Mouse (Mus musculus) cerebellum, adult 2 months (tissue): ENCODE results near the gene Parp3.

Source experiments
- CTCF ChIP-seq: fragments of 200-500 bp; IDR thresholded peaks from 2 replicates; pipeline ENCODE4 v1.5.1; 2011; ENCODE audit warnings: low read depth, mild to moderate bottlenecking, control low read depth, low read length, moderate library complexity, borderline replicate concordance; ENCODE audit not compliant: insufficient read depth
- POLR2A ChIP-seq: fragments of 200-500 bp; IDR thresholded peaks from 2 replicates; pipeline ENCODE4 v1.6.1; 2011; ENCODE audit warnings: low read length, control low read depth, borderline replicate concordance; ENCODE audit not compliant: insufficient read depth

- 0 out of 2 replicates have a peak, but pooled peaks have one; percentile 36 for TF ChIP-seq POLR2A
- peak; percentile 97 for TF ChIP-seq CTCF
Observed at GRCm38 (mm10) chr9:106476924-106477484, at the start of gene Parp3.
